Mouse (Mus musculus) heart, adult 2 months (tissue): Measurements from ENCODE around the gene Tagln3. TPM values are rescaled to one million over a fixed set of nuclear protein-coding genes. Genes with fewer than 3 reads are reported as not detected.

Experiments used
- DNase-seq, 2 experiments: peaks; one replicate each; pipeline ENCODE4 v3.0.0; 2021
- H3K27ac ChIP-seq: fragments of 200-600 bp; 2 replicates; pipeline ENCODE4 v1.8.1; 2022
- H3K27me3 ChIP-seq: fragments of 200-500 bp; 2 replicates; pipeline ENCODE4 v1.6.1; 2012; ENCODE audit warnings: mild to moderate bottlenecking, low read length, inconsistent platforms, mixed read lengths; ENCODE audit not compliant: control insufficient read depth, insufficient read depth
- H3K36me3 ChIP-seq: fragments of 200-500 bp; 2 replicates; pipeline ENCODE4 v1.6.1; 2012; ENCODE audit warnings: low read length, inconsistent platforms; ENCODE audit not compliant: control insufficient read depth, insufficient read depth
- H3K4me1 ChIP-seq: fragments of 200-500 bp; 2 replicates; pipeline ENCODE4 v1.6.1; 2011; ENCODE audit warnings: low read length; ENCODE audit not compliant: control insufficient read depth, insufficient read depth
- H3K4me3 ChIP-seq: fragments of 200-600 bp; 2 replicates; pipeline ENCODE4 v1.8.1; 2022
- H3K79me2 ChIP-seq: fragments of 200-500 bp; replicated peaks from 2 replicates; pipeline ENCODE4 v1.6.1; 2012; ENCODE audit warnings: mild to moderate bottlenecking, inconsistent platforms, low read length, moderate library complexity, mixed read lengths; ENCODE audit not compliant: control insufficient read depth, insufficient read depth
- H3K9ac ChIP-seq: fragments of 200-500 bp; 2 replicates; pipeline ENCODE4 v1.6.1; 2012; ENCODE audit warnings: low read depth, mild to moderate bottlenecking, control low read depth, inconsistent platforms, low read length, mixed read lengths
- CTCF ChIP-seq: fragments of 200-600 bp; IDR thresholded peaks from 2 replicates; pipeline ENCODE4 v1.8.1; 2022; ENCODE audit warnings: antibody characterized with exemption, mild to moderate bottlenecking, moderate library complexity
- EP300 ChIP-seq: fragments of 200-500 bp; IDR thresholded peaks from 2 replicates; pipeline ENCODE4 v1.6.1; 2011; ENCODE audit warnings: low read depth, low read length, control low read depth; ENCODE audit not compliant: insufficient read depth
- POLR2A ChIP-seq: fragments of 200-500 bp; IDR thresholded peaks from 2 replicates; pipeline ENCODE4 v1.6.1; 2011; ENCODE audit warnings: mild to moderate bottlenecking, low read depth, low read length, control low read depth; ENCODE audit not compliant: insufficient read depth
- WGBS: fragments of 180-500 bp; shearing (Covaris S2); methylation state at CpG from one replicate; pipeline ENCODE4 v1.1.7; 2018; 5-methylcytosine and 5-hydroxymethylcytosine counted together
- intact Hi-C: fragments of 180-260 bp; cut with DNase I; formaldehyde crosslinking; loops from one replicate; pipeline ENCODE4 v1.15.1; 2025
- polyA plus RNA-seq: library from polyadenylated mRNA; depleted of rRNA; stranded (reverse); fragments of >200 nt; gene quantifications from 2 replicates; pipeline ENCODE4 v1.2.3, GENCODE M21; 2012
- total RNA-seq, 2 experiments: library from RNA; stranded (reverse); gene quantifications; 2 replicates each; pipeline ENCODE4 v1.2.3; 2021

The Tagln3 gene
- total and polyA plus RNA-seq, 3 experiments, result 0.57 to 1.4 (median 1.4) TPM

GRCm38 (mm10) chr16:45714489-45715150 lies 9.8 kb downstream of the Tagln3 start:
- Histone ChIP-seq H3K79me2 (no peaks in the 10 kb centered on the region), H3K27me3 (no peaks in the 10 kb centered on the region), H3K36me3 (no peaks in the 10 kb centered on the region), H3K4me1 (no peaks in the 10 kb centered on the region), H3K4me3 (no peak overlapping the region), H3K9ac (no peak overlapping the region), H3K27ac (no peak overlapping the region)
- intact Hi-C loops, result no loop called here
- 65% methylated on average over 5 of the region's 5 CpGs for WGBS
- no peak for TF ChIP-seq POLR2A
- no peak for TF ChIP-seq EP300
- no peak for TF ChIP-seq CTCF
- no peak for DNase-seq

- Histone ChIP-seq H3K9ac (no peak overlapping the region), H3K27me3 (no peaks in the 10 kb centered on the region), H3K36me3 (no peaks in the 10 kb centered on the region), H3K79me2 (no peaks in the 10 kb centered on the region), H3K4me3 (no peak overlapping the region), H3K4me1 (no peaks in the 10 kb centered on the region), H3K27ac (no peak overlapping the region)
- WGBS, result 62% methylated on average over 1 of the region's 1 CpGs
- TF ChIP-seq POLR2A (no peak), EP300 (no peak), CTCF (no peak)
- no peak for DNase-seq
- intact Hi-C loops, result no loop called here
Observed at GRCm38 (mm10) chr16:45713878-45714277, 10.5 kb downstream of the Tagln3 start.

- no peak for DNase-seq
- Histone ChIP-seq H3K9ac (no peak overlapping the region), H3K27me3 (no peaks in the 10 kb centered on the region), H3K4me3 (no peak overlapping the region), H3K27ac (no peak overlapping the region), H3K4me1 (no peaks in the 10 kb centered on the region), H3K36me3 (no peaks in the 10 kb centered on the region), H3K79me2 (no peaks in the 10 kb centered on the region)
- intact Hi-C loops, result no loop called here
- 90% methylated on average over 5 of the region's 5 CpGs for WGBS
- no peak for TF ChIP-seq CTCF
- no peak for TF ChIP-seq EP300
- TF ChIP-seq POLR2A, result no peak
Observed at GRCm38 (mm10) chr16:45713261-45713660, 11.1 kb downstream of the Tagln3 start.

GRCm38 (mm10) chr16:45711263-45711662 lies 13.1 kb downstream of the Tagln3 start:
- 83% methylated on average over 7 of the region's 7 CpGs for WGBS
- intact Hi-C loops, result no loop called here
- Histone ChIP-seq H3K36me3 (no peaks in the 10 kb centered on the region), H3K27ac (no peak overlapping the region), H3K9ac (no peak overlapping the region), H3K4me3 (no peak overlapping the region), H3K4me1 (no peaks in the 10 kb centered on the region), H3K27me3 (no peaks in the 10 kb centered on the region), H3K79me2 (no peaks in the 10 kb centered on the region)
- no peak for DNase-seq
- TF ChIP-seq POLR2A (no peak), CTCF (peak; percentile 42), EP300 (no peak)

- Histone ChIP-seq H3K79me2 (no peaks in the 10 kb centered on the region), H3K27ac (no peak overlapping the region), H3K4me1 (no peaks in the 10 kb centered on the region), H3K9ac (no peak overlapping the region), H3K27me3 (no peaks in the 10 kb centered on the region), H3K4me3 (no peak overlapping the region), H3K36me3 (no peaks in the 10 kb centered on the region)
- intact Hi-C loops, result no loop called here
- 56% methylated on average over 5 of the region's 5 CpGs for WGBS
- no peak for DNase-seq
- TF ChIP-seq EP300, result no peak
- TF ChIP-seq CTCF, result no peak
- no peak for TF ChIP-seq POLR2A
Observed at GRCm38 (mm10) chr16:45699301-45699700, 25.1 kb downstream of the Tagln3 start.

GRCm38 (mm10) chr16:45697996-45698395 lies 26.4 kb downstream of the Tagln3 start:
- H3K27ac ChIP-seq, result no peak overlapping the region
- intact Hi-C loops, result no loop called here
- DNase-seq, result no peak
- H3K27me3 ChIP-seq, result no peaks in the 10 kb centered on the region
- no peak overlapping the region for H3K4me3 ChIP-seq
- 58% methylated on average over 6 of the region's 6 CpGs for WGBS
- no peak overlapping the region for H3K9ac ChIP-seq
- H3K79me2 ChIP-seq, result no peaks in the 10 kb centered on the region
- H3K36me3 ChIP-seq, result no peaks in the 10 kb centered on the region
- TF ChIP-seq POLR2A (no peak), EP300 (no peak), CTCF (no peak)
- no peaks in the 10 kb centered on the region for H3K4me1 ChIP-seq
